Mouse (Mus musculus): ENCODE data around the gene Sh3bgrl2.

The Sh3bgrl2 gene

DNA sequence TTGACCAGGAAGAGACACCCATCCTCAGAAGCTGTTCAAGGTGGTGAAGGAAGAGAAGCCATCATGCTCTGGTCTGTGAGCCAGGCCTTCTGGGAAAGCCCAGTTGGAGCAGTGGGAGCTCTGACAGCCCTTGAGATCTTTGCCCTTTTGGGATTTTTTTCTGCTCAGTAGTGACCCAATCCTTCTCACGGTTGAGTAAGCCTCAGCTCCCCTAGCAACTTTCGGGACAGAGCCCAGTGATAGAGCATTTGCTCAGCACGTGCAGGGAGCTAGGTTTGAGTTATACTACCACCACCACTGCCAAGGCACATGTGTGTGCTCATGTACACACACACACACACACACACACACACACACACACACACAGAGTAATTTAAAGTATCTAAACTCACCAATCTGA is 131.5 kb downstream of the Sh3bgrl2 start:
- DNase-seq (ENCODE audit: low read depth, low spot score): no peak

DNA sequence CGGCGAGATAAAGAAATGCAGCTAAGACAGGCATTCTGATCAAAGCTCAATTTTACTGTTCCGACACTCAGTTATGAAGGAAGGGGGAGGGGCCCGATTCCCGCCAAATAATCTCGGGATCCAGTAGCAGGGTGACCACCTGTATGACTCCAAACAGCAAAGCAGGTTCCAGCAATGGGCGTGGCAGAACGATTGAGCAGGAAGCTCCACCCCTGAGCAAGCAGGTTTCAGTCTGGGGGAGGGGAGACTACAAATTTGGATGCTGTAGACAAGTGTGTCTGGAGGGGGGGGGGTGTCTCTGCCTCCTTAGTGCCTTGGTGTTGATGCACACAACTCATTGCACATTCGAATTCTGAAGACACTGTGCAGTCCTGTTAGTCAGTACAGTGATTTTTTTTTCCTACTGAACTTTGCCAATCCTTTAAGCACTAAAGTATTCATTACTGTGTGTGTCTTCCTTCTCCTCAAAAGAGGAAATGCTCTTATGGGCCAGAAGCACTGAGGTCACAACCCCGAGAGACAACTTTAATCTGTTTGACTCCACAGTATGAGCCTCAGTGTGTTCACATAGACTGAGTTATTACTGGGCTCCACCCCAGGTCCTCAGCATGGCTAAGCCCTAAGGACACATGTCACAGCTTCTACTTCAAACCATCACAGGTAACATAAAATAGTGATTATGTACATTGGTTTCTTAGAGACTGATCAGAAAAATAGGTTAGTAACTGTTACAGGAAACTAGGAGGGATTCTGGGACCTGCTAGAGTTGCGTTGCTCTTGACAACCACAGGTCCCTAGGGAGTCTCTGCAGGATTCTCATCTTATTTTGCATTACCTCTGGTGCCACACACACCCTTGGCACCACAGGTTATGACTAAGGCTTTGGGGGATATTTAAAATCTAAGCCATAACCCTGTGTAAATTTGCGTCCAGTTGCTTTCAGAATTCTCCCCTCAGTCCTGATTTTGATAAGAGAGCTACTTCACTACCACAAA is 133.8 kb downstream of the Sh3bgrl2 start:
- no peak for DNase-seq (ENCODE audit: low read depth, low spot score)

DNA sequence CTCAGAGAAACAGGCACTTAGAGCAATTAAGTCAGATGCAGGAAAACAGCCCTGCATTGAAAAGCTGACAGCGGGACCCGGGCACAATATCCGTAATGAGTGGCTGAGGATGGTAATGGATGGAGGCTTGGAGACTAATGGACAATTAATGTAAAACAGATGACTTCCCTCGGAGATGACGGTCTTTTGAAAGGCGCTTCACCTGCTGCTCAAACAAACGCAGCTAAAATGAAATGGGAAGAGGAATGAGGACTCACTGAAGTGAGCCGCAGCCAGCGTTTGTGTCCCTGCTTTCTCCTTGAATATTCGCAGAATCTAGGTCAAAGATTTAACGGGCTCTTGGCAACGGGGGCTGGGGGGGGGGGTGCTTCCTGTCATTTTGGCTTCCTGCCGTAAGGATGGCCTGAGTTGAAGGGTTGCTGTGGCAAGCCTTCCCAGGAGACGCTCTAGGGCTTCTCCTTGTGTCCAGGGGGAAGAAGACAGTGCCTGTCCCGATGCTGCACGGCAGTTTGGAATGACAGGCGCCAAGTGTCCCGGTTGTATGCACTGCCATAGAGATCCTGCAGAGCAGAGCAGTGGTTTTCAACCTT is 138.5 kb downstream of the Sh3bgrl2 start:
- no peak for DNase-seq (ENCODE audit: low read depth, low spot score)

DNA sequence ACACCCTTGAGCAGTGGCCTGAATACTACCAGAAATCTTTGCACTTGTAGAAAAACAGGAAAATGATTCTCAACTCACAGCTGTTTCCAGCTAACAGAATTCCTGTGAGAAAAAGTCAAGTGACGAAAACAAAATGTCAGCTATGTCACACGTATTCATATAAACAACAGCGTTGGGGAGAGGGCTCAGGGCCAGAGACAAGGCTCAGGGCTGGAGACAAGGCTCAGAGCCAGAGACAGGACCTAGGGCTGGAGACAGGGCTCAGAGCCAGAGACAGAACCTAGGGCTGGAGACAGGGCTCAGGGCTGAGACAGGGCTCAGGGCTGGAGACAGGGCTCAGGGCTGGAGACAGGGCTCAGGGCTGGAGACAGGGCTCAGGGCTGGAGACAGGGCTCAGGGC is 139.8 kb downstream of the Sh3bgrl2 start:
- DNase-seq (ENCODE audit: low read depth, low spot score): no peak

All from c-Kit-negative CD71-positive TER-119-positive erythroid progenitor cells, embryonic 14.5 days (primary cell).